Mouse (Mus musculus) brown adipose tissue, adult 24 weeks (tissue): ENCODE results near the gene Ddost. TPM values are rescaled to one million over a fixed set of nuclear protein-coding genes. Genes with fewer than 3 reads are reported as not detected.

Experiments
- H3K27ac ChIP-seq: fragments of 200-500 bp; replicated peaks from 2 replicates; pipeline ENCODE4 v1.5.1; 2012; ENCODE audit warnings: low read depth, mild to moderate bottlenecking, low read length
- H3K4me1 ChIP-seq: fragments of 200-500 bp; 2 replicates; pipeline ENCODE4 v1.6.1; 2012; ENCODE audit warnings: low read length, mixed read lengths; ENCODE audit not compliant: control insufficient read depth, insufficient read depth, insufficient read length
- H3K4me3 ChIP-seq: fragments of 200-500 bp; 2 replicates; pipeline ENCODE4 v1.5.1; 2012; ENCODE audit warnings: low read depth, mild to moderate bottlenecking, low read length, moderate library complexity; ENCODE audit not compliant: insufficient read depth
- polyA plus RNA-seq: library from polyadenylated mRNA; stranded (reverse); fragments of >200 nt; gene quantifications from 2 replicates; pipeline ENCODE4 v1.2.4, GENCODE M21; 2012; ENCODE audit not compliant: missing spikeins, insufficient read depth, insufficient read length

Gene Ddost
- polyA plus RNA-seq, 1 experiment: 40.6 TPM

GRCm38 (mm10) chr4:138358176-138358575 is 53.6 kb downstream of the Ddost start:
- H3K4me1 ChIP-seq: no peaks in the 10 kb centered on the region
- H3K27ac ChIP-seq: no peak overlapping the region
- H3K4me3 ChIP-seq: no peak overlapping the region

- no peak overlapping the region for H3K4me3 ChIP-seq
- no peak overlapping the region for H3K27ac ChIP-seq
- H3K4me1 ChIP-seq: no peaks in the 10 kb centered on the region
Measured at GRCm38 (mm10) chr4:138361370-138361821, 56.9 kb downstream of the Ddost start.

Other genes starting within 250 kb of the Ddost start
- gene Hp1bp3, start 88.4 kb upstream of the Ddost start, polyA plus RNA-seq: 65.0 and 71.4 TPM in 2 replicates
- gene Sh2d5, start 54.3 kb upstream of the Ddost start, polyA plus RNA-seq: not detected in 2 replicates
- gene Kif17, start 54.3 kb upstream of the Ddost start, polyA plus RNA-seq: not detected in 2 replicates
- 208 and 227 TPM in 2 replicates for gene Pink1, start 21.6 kb downstream of the Ddost start, polyA plus RNA-seq
- not detected in 2 replicates for gene Cda, start 63.3 kb downstream of the Ddost start, polyA plus RNA-seq
- gene Fam43b, start 91.8 kb downstream of the Ddost start, polyA plus RNA-seq: not detected in 2 replicates
- gene Mul1, start 129.9 kb downstream of the Ddost start, polyA plus RNA-seq: 29.9 and 31.2 TPM in 2 replicates
- gene Camk2n1, start 149.6 kb downstream of the Ddost start, polyA plus RNA-seq: 5.5 and 6.3 TPM in 2 replicates